Mouse (Mus musculus) intestine, postnatal 0 days (tissue): ENCODE data around the gene Polr3g. TPM values are rescaled to one million over a fixed set of nuclear protein-coding genes. Genes with fewer than 3 reads are reported as not detected.
A peak's percentile ranks its signal among the peaks of the same experiment; 100 is the strongest.

ENCODE experiments used
- ATAC-seq: fragments of 200-750 bp; cut with Nextera tagmentation; 2 replicates; pipeline ENCODE4 v1.8.0; 2017; ENCODE audit warnings: mild to moderate bottlenecking, moderate TSS enrichment, moderate library complexity
- H3K27ac ChIP-seq: fragments of 300-500 bp; sonication (generic); 2 replicates; pipeline ENCODE4 v1.5.1; 2014; ENCODE audit warnings: mild to moderate bottlenecking, low read depth, low read length, moderate library complexity
- H3K27me3 ChIP-seq: fragments of 300-500 bp; sonication (generic); replicated peaks from 2 replicates; pipeline ENCODE4 v1.6.1; 2014; ENCODE audit warnings: low read length, mixed read lengths; ENCODE audit not compliant: control insufficient read depth, insufficient read depth
- H3K36me3 ChIP-seq: fragments of 300-500 bp; sonication (generic); 2 replicates; pipeline ENCODE4 v1.6.1; 2014; ENCODE audit warnings: mild to moderate bottlenecking, moderate library complexity; ENCODE audit not compliant: control insufficient read depth, insufficient read depth
- H3K4me1 ChIP-seq: fragments of 300-500 bp; sonication (generic); replicated peaks from 2 replicates; pipeline ENCODE4 v1.6.1; 2014; ENCODE audit warnings: antibody characterized with exemption, low read length, mixed read lengths; ENCODE audit not compliant: control insufficient read depth, insufficient read depth
- H3K4me2 ChIP-seq: fragments of 300-500 bp; sonication (generic); replicated peaks from 2 replicates; pipeline ENCODE4 v1.6.1; 2014; ENCODE audit warnings: low read depth, mild to moderate bottlenecking, moderate library complexity
- H3K4me3 ChIP-seq: fragments of 300-500 bp; sonication (generic); 2 replicates; pipeline ENCODE4 v1.5.1; 2014; ENCODE audit warnings: low read depth, low read length
- H3K9ac ChIP-seq: fragments of 300-500 bp; sonication (generic); 2 replicates; pipeline ENCODE4 v1.6.1; 2014; ENCODE audit warnings: mild to moderate bottlenecking, low read depth, low read length
- H3K9me3 ChIP-seq: fragments of 300-500 bp; sonication (generic); 2 replicates; pipeline ENCODE4 v1.6.1; 2016; ENCODE audit warnings: mixed run types; ENCODE audit not compliant: control insufficient read depth
- CTCF ChIP-seq: sonication (generic); IDR thresholded peaks from 2 replicates; pipeline ENCODE4 v1.5.1; 2016; ENCODE audit warnings: low read depth, mild to moderate bottlenecking, control low read depth, antibody characterized with exemption, moderate library complexity
- WGBS: fragments of 180-500 bp; shearing (Covaris S2); extraction: QIAGEN DNeasy Blood & Tissue Kit; methylation state at CpG from one replicate; pipeline ENCODE4 v1.1.7; 2014; 5-methylcytosine and 5-hydroxymethylcytosine counted together
- polyA plus RNA-seq: library from polyadenylated mRNA; unstranded; fragments of >200 nt; fragmentation: Nextera tagmentation; extraction: Ambion mirVana; gene quantifications from 2 replicates; pipeline ENCODE4 v1.2.1, GENCODE M21; 2015

Gene Polr3g
- polyA plus RNA-seq, 1 experiment from 2014 or later = 6.2 TPM

DNA sequence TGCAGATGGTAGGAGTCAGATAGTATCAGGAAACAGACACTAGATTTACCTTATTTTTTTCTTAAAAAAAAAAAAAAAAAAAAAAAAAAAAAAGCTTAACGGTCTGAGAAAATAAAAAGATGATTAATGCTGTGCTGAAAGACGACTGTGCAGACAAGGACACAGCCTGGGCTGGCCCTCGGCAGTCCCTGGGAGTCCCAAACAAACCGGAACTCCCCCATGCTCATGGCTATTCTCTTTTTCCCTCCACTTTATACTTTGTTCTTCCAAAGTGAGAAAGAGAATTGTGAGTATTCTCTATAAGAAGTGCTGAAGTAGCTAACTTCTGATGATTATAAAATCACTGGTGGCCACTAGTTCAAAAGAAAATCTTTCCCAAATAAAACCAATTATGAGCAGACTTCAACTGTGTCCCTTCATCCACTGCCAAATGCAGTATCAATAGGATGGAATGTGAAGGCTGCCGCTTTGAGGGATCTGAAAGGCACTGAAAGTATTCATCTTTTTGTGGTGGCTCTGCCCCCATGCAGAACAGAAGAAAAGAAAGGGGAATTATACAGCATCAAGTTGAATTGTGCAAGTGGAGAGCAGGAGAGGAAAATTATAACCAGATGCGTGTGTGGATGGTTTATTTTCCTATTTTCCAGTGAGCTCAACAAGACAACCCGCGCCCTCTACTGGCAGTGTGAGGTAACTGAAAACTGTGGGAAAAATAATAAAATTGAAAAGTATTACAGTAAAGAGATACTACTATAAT is 69.3 kb downstream of the Polr3g start:
- ATAC-seq = no peak
- no peak overlapping the region for H3K4me2 ChIP-seq
- no peaks in the 10 kb centered on the region for H3K27me3 ChIP-seq
- peak; percentile 79 for TF ChIP-seq CTCF
- no peak overlapping the region for H3K9ac ChIP-seq
- H3K9me3 ChIP-seq = no peaks in the 10 kb centered on the region
- H3K27ac ChIP-seq = no peak overlapping the region
- no peaks in the 10 kb centered on the region for H3K4me1 ChIP-seq
- no peak overlapping the region for H3K4me3 ChIP-seq
- 13% methylated on average over 8 of the region's 8 CpGs for WGBS
- no peaks in the 10 kb centered on the region for H3K36me3 ChIP-seq

DNA sequence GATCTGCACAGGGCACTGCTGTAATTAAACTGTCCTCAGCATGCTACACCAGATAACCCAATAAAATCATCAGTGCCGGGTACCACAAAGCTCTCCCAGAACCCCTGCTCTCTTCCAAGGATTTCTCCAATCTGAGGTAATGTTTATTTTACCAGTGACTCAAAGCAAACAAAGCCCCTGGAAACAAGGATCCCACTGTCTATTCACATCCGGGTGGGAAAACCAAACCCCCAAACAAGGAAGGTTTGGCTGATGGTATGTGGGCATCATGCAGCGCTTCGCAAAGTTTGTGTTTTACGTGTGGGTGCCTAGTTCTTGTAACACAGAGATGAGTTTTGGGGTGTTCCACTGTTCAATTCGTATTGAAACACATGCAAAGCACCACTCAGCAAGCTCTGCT is 69.9 kb downstream of the Polr3g start:
- Histone ChIP-seq H3K36me3 (no peaks in the 10 kb centered on the region), H3K27ac (no peak overlapping the region), H3K9ac (no peak overlapping the region), H3K4me1 (no peaks in the 10 kb centered on the region), H3K9me3 (no peaks in the 10 kb centered on the region), H3K27me3 (no peaks in the 10 kb centered on the region), H3K4me2 (no peak overlapping the region), H3K4me3 (no peak overlapping the region)
- TF ChIP-seq CTCF = no peak
- ATAC-seq = no peak
- WGBS = 22% methylated on average over 6 of the region's 6 CpGs

DNA sequence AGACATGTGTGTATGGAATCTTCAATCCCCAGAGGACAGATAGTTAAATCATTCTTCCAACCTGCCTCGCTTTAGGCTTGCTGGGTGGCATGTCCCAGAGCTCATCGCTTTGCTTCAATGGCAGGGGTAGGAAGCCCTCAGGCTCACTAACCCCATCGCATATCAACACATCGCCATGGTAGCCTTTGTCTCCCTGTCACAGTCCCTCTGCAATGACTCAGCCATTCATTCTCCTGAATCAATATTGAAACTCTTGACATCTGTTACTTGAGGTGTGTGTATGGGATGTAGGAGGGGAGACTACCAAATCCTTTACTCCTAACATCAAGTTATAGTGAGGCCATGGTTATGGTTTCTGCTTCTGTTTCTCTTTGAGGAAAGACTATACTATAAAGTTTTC is 71.2 kb downstream of the Polr3g start:
- H3K4me1 ChIP-seq = no peaks in the 10 kb centered on the region
- H3K9me3 ChIP-seq = no peaks in the 10 kb centered on the region
- no peak overlapping the region for H3K27ac ChIP-seq
- no peak overlapping the region for H3K4me2 ChIP-seq
- H3K36me3 ChIP-seq = no peaks in the 10 kb centered on the region
- no peak for TF ChIP-seq CTCF
- no peak for ATAC-seq
- H3K27me3 ChIP-seq = no peaks in the 10 kb centered on the region
- H3K4me3 ChIP-seq = no peak overlapping the region
- no peak overlapping the region for H3K9ac ChIP-seq
- 55% methylated on average over 4 of the region's 4 CpGs for WGBS

DNA sequence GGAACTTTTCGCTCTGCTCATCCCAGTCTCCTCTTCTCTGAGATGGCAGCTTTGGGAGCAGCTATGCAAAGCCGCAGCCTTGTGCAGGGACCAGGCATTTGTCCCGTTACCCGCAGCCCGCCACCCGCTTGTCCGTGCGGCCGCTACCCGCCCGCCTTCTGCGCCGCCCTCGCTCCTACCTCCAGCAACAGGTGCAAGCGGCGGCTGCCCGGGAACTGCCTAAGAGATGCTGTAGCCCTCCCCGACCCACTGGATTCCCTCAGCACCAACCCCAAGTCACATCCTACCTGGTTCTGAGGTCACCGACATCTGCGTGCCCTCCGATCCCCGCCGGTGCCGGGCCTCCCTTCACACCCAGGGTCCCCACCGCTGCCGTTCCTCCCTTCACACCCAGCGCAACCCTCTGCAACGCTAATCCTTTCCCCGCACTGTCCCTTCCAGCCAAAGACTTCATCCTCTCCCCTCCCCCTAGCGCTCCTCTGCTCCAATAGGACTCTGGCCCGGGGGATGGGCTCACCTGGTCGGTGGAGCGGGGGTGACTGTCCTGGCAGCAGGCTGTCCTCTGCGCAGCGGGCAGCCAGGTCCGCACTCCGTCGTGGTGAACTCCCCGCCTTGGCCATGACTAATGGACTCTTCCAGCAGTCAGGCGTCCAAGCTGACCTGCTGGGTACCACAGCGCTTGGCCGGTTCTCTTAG is 77.9 kb downstream of the Polr3g start, which contains the start of gene Adgrv1:
Gene Adgrv1, minus strand, starts transcription at position 435 of the 696 bp plus-strand sequence.
- H3K9ac ChIP-seq = no peak within 1 kb of the TSS

DNA sequence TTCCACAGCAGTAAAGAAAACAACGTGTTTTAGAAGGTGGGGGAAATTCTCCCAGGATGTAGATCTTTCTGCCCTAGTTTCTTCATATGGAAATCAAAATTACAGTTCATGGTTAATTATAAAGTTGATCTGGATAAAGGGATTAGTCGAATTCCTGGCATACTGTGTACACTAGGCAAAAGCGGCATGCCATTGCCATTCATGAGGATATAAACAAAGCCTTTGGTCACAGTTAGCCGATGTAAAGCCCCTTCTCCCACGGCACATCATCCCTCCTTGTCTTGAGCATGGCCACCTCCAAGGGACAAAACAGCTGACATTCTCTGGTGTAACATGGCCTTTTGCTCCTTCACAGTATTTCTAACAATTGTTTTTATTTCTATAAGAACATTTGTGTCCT is 80.2 kb downstream of the Polr3g start:
- Histone ChIP-seq H3K9ac (no peak overlapping the region), H3K27ac (no peak overlapping the region), H3K9me3 (no peaks in the 10 kb centered on the region), H3K4me1 (no peaks in the 10 kb centered on the region), H3K4me2 (no peak overlapping the region), H3K4me3 (no peak overlapping the region), H3K27me3 (peaks cover 15% of the 10 kb centered on the region), H3K36me3 (no peaks in the 10 kb centered on the region)
- 78% methylated on average over 5 of the region's 5 CpGs for WGBS
- no peak for ATAC-seq
- no peak for TF ChIP-seq CTCF

More for the DNA sequence above, 77.9 kb downstream of the Polr3g start, which contains the start of gene Adgrv1:
- Histone ChIP-seq H3K9me3 (no peaks in the 10 kb centered on the region), H3K27me3 (peaks cover 15% of the 10 kb centered on the region), H3K4me3 (peak within 1 kb of the TSS; percentile 35), H3K4me2 (peak within 1 kb of the TSS; percentile 65), H3K4me1 (no peaks in the 10 kb centered on the region), H3K27ac (no peak within 1 kb of the TSS), H3K36me3 (no peaks in the 10 kb centered on the region)
- ATAC-seq = peak; percentile 94
- 1% methylated on average over 42 of the region's 42 CpGs for WGBS
- no peak for TF ChIP-seq CTCF

DNA sequence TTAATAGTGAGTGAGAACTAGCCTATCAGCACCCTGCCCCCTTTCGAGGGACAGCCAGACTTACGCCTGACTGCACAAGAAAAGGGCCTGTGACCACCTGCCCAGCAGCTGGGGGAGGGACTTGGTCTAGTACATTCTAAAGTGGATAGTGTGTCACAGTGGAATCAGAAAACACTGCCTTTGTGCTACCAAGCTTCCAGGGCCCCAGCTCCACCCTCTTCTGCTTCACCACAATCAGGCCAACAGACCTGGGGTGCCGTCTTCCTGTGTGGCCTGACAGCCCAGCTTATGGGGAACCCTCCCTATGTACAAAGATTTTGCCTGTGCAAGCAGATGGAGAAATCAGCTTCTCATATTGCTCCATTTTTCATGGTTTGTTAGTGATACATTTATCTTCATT is 81.4 kb downstream of the Polr3g start:
- Histone ChIP-seq H3K27me3 (peaks cover 13% of the 10 kb centered on the region), H3K27ac (no peak overlapping the region), H3K36me3 (no peaks in the 10 kb centered on the region), H3K4me1 (no peaks in the 10 kb centered on the region), H3K9me3 (no peaks in the 10 kb centered on the region), H3K4me3 (no peak overlapping the region), H3K4me2 (no peak overlapping the region), H3K9ac (no peak overlapping the region)
- no peak for ATAC-seq
- WGBS = 79% methylated on average over 3 of the region's 3 CpGs
- TF ChIP-seq CTCF = no peak
